8 mouse cellular contexts compared by ENCODE assay signal in the genomic region with DNA sequence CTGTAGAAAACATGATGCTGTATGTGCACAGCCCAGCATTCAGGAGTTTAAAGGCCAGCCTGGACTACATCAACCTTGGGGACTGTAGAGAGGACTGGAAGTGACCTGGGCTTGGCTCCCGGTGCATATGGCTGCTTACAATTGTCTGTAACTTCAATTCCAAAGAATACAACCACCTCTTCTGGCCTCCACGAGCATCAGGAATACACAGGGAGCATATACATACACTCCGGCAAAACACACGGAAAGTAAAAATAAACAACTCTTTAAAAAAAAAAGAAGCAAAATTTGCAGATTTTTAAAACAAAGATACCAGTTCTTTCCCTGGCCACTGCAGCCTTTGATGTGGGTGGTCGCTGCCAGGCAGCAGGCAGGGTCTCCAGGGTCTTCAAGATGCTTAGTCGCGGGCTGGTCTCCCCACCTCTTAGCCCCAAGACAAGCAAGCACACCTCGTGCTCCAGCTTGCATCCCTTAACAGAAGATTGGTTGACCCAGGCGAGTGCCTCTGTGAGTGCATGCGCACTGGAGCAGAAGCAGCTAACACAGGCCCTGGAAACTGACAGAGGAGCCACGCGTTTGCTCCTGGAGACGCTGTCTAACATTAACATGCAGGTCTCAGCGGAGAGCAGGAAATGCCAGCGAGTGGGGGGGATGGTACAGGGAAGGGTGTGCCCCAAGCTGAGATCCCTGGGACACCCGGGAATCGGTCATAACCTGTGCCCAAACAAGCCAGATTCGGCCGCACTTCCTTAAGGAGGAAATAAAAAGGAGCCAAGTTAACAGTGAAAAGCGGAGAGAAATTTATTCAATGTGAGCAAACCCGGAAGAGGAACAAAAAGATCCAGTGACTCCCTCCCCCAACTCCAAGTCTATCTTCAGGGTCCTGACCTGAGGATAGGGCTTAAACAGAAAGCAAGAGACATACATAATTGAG. TPM values are rescaled to one million over a fixed set of nuclear protein-coding genes. Genes with fewer than 3 reads are reported as not detected.
A peak's percentile ranks its signal among the peaks of the same experiment; 100 is the strongest.
DNase-seq lines count a peak whose midpoint lies in the region; ATAC-seq and TF ChIP-seq lines count a peak whose summit lies in the region.

No protein-coding gene starts in this region.

- intact Hi-C loops in heart, postnatal 14 days (cut with DNase I), result loop anchor here (5.0 kb wide), 1 partner anchor 50 kb away; a partner anchor contains a TSS

- H3K4me1 ChIP-seq in E14TG2a.4 (replicated peaks; ENCODE audit: low read depth, low read length), result peaks cover 55% of the 10 kb centered on the region
- H3K4me1 ChIP-seq in forebrain, embryonic 15.5 days, result peaks cover 17% of the 10 kb centered on the region
- H3K4me1 ChIP-seq in liver, embryonic 16.5 days (ENCODE audit: control insufficient read depth, low read depth, low read length), result peaks cover 20% of the 10 kb centered on the region
- H3K4me1 ChIP-seq in neural tube, embryonic 13.5 days (replicated peaks), result peaks cover 23% of the 10 kb centered on the region

- peak; percentile 39 for DNase-seq in c-Kit-positive CD71-positive TER-119-positive erythroid progenitor cells, embryonic 14.5 days (ENCODE audit: low spot score)
- DNase-seq in heart, postnatal 14 days, result peak; percentile 71 to 74
- DNase-seq in kidney, postnatal 4 days, result peak; percentile 79 to 88
- peak; percentile 54 for DNase-seq in telencephalon, adult 2 months (ENCODE audit: low read depth, low spot score)

- H3K9ac ChIP-seq in forebrain, embryonic 15.5 days (replicated peaks), result peak overlapping the region; percentile 47
- H3K9ac ChIP-seq in liver, embryonic 16.5 days (ENCODE audit: low read depth, low read length), result peak overlapping the region; percentile 40
- peak overlapping the region; percentile 64 for H3K9ac ChIP-seq in neural tube, embryonic 13.5 days

- peak overlapping the region; percentile 76 for H3K27ac ChIP-seq in forebrain, embryonic 15.5 days (replicated peaks)
- H3K27ac ChIP-seq in liver, embryonic 16.5 days (ENCODE audit: low read length), result peak overlapping the region; percentile 62
- H3K27ac ChIP-seq in neural tube, embryonic 13.5 days (replicated peaks), result peak overlapping the region; percentile 83

- H3K4me2 ChIP-seq in forebrain, embryonic 15.5 days (replicated peaks), result peak overlapping the region; percentile 53
- H3K4me2 ChIP-seq in liver, embryonic 16.5 days (ENCODE audit: low read depth, low read length), result peak overlapping the region; percentile 44
- H3K4me2 ChIP-seq in neural tube, embryonic 13.5 days, result peak overlapping the region; percentile 58

- TF ChIP-seq CTCF in E14TG2a.4 (conservative IDR thresholded peaks at IDR 0.05; ENCODE audit: low read length), result no peak

- 16% methylated on average over 21 of the region's 21 CpGs for WGBS in forebrain, embryonic 15.5 days
- 11% methylated on average over 21 of the region's 21 CpGs for WGBS in liver, embryonic 16.5 days (ENCODE audit: insufficient replicate concordance)
- 16% methylated on average over 21 of the region's 21 CpGs for whole genome bisulfite sequencing in neural tube, embryonic 13.5 days

- peak overlapping the region; percentile 70 for H3K4me3 ChIP-seq in E14TG2a.4 (replicated peaks; ENCODE audit: low read length)
- peak overlapping the region; percentile 32 for H3K4me3 ChIP-seq in forebrain, embryonic 15.5 days
- H3K4me3 ChIP-seq in liver, embryonic 16.5 days (ENCODE audit: low read depth, low read length), result peak overlapping the region; percentile 40
- peak overlapping the region; percentile 36 for H3K4me3 ChIP-seq in neural tube, embryonic 13.5 days

- H3K36me3 ChIP-seq in E14TG2a.4 (ENCODE audit: insufficient read depth, low read length), result no peaks in the 10 kb centered on the region
- H3K36me3 ChIP-seq in forebrain, embryonic 15.5 days, result no peaks in the 10 kb centered on the region
- H3K36me3 ChIP-seq in liver, embryonic 16.5 days (ENCODE audit: control insufficient read depth, insufficient read depth), result no peaks in the 10 kb centered on the region
- H3K36me3 ChIP-seq in neural tube, embryonic 13.5 days, result no peaks in the 10 kb centered on the region

- H3K27me3 ChIP-seq in E14TG2a.4 (ENCODE audit: insufficient read depth, low read length), result no peaks in the 10 kb centered on the region; the same call in 1 of the 2 replicates
- H3K27me3 ChIP-seq in forebrain, embryonic 15.5 days, result no peaks in the 10 kb centered on the region
- H3K27me3 ChIP-seq in liver, embryonic 16.5 days (ENCODE audit: control insufficient read depth, insufficient read depth, low read depth, low read length), result no peaks in the 10 kb centered on the region
- no peaks in the 10 kb centered on the region for H3K27me3 ChIP-seq in neural tube, embryonic 13.5 days

- H3K9me3 ChIP-seq in E14TG2a.4 (ENCODE audit: low read length), result no peaks in the 10 kb centered on the region
- H3K9me3 ChIP-seq in forebrain, embryonic 15.5 days, result no peaks in the 10 kb centered on the region
- H3K9me3 ChIP-seq in liver, embryonic 16.5 days (replicated peaks; ENCODE audit: control insufficient read depth, low read length), result no peaks in the 10 kb centered on the region
- H3K9me3 ChIP-seq in neural tube, embryonic 13.5 days, result no peaks in the 10 kb centered on the region

- ATAC-seq in forebrain, embryonic 15.5 days (replicated peaks), result peak; percentile 89
- ATAC-seq in liver, embryonic 16.5 days (ENCODE audit: low read depth), result peak; percentile 61
- ATAC-seq in neural tube, embryonic 13.5 days (ENCODE audit: low read depth), result peak; percentile 89

RNA-seq across cellular contexts. Expression of a gene that starts 52.0 kb away (rescaled TPM):
- not detected in 2 replicates for polyA plus RNA-seq in forebrain, embryonic 15.5 days (2015; fragmentation: Nextera tagmentation; extraction: Ambion mirVana)
- not detected for total RNA-seq in heart, postnatal 14 days (2021)
- not detected in 2 replicates for polyA plus RNA-seq in liver, embryonic 16.5 days (2015; fragmentation: Nextera tagmentation; extraction: Ambion mirVana)
- not detected in 2 replicates for polyA plus RNA-seq in neural tube, embryonic 13.5 days (2015; fragmentation: Nextera tagmentation; extraction: Ambion mirVana)

Comparison
In these comparisons a context has a peak if more than half of its experiments do, and no peak if none do; other contexts are left out.
1. Peak in every context shown above with its lines: DNase-seq, ATAC-seq, H3K4me3 ChIP-seq and H3K27ac ChIP-seq.